Mouse (Mus musculus): ENCODE measurements around the gene Gstm6. TPM values are rescaled to one million over a fixed set of nuclear protein-coding genes. Genes with fewer than 3 reads are reported as not detected.
"Not testable (repeated sequence)": the region's sequence is repeated elsewhere in the genome, so short reads cannot be mapped to it uniquely, and the experiment has no call there.

Gstm6 gene
- polyA plus RNA-seq, 1 experiment from 2014 or later: 12.2 TPM

DNA sequence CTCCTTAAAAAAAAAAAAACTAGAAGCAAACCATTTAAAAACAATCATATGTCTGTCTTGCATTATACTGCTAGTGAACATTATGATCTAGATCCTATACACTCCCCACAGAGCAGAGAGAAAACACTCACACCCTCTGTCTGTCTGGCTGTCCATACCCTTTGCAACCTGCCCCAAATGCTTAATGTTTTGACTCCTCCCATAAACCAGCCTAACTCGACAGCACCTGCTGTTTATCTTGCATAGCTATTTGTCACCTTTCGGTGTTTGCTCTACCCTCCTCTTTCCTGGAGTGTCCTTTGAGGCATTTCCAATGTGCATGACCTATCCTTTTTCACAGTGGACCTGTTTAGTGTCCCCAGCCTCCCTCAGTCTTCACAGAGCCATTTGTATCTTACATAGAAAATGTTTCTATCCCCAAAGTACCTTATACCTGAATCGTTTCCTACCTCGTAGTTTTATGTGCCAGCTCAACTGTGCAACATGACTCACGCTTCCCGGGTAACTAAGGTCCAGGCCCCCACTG, 48.3 kb downstream of the Gstm6 start:
- ATAC-seq (replicated peaks; ENCODE audit: extremely low read depth, insufficient read depth, low FRiP score): 0 out of 2 replicates have a peak, but pooled peaks have one; percentile 12

GRCm38 (mm10) chr3:107889236-107889635, 54.3 kb downstream of the Gstm6 start:
- H3K27me3 ChIP-seq (ENCODE audit: control insufficient read depth, insufficient read depth, low read length); H3K9ac ChIP-seq (ENCODE audit: low read length); H3K36me3 ChIP-seq (ENCODE audit: control insufficient read depth, insufficient read depth); H3K4me3 ChIP-seq (ENCODE audit: low read length); H3K9me3 ChIP-seq (replicated peaks; ENCODE audit: control insufficient read depth, low read length); H3K4me1 ChIP-seq (ENCODE audit: control insufficient read depth, insufficient read depth, low read length); ATAC-seq (replicated peaks; ENCODE audit: extremely low read depth, insufficient read depth, low FRiP score); H3K4me2 ChIP-seq (ENCODE audit: low read depth, low read length); H3K27ac ChIP-seq (ENCODE audit: low read length): not testable (repeated sequence)
- 60% methylated on average over 2 of the region's 2 CpGs for WGBS

More for the DNA sequence above, 48.3 kb downstream of the Gstm6 start:
- WGBS: 10% methylated on average over 6 of the region's 6 CpGs
- Histone ChIP-seq H3K36me3 (ENCODE audit: control insufficient read depth, insufficient read depth) (no peaks in the 10 kb centered on the region), H3K9ac (ENCODE audit: low read length) (peak overlapping the region; percentile 90), H3K27me3 (ENCODE audit: control insufficient read depth, insufficient read depth, low read length) (no peaks in the 10 kb centered on the region), H3K9me3 (replicated peaks; ENCODE audit: control insufficient read depth, low read length) (no peaks in the 10 kb centered on the region), H3K4me3 (ENCODE audit: low read length) (peak overlapping the region; percentile 88), H3K27ac (ENCODE audit: low read length) (no peak overlapping the region; the same call in 1 of the 2 replicates), H3K4me2 (ENCODE audit: low read depth, low read length) (peak overlapping the region; percentile 93), H3K4me1 (ENCODE audit: control insufficient read depth, insufficient read depth, low read length) (peaks cover 9% of the 10 kb centered on the region)

Other genes starting within 250 kb of the Gstm6 start
- 51.9 and 53.2 TPM in 2 replicates for gene Ahcyl1, start 247.2 kb downstream of the Gstm6 start, polyA plus RNA-seq (2015; fragmentation: Nextera tagmentation; extraction: Ambion mirVana)
- gene Csf1, start 183.3 kb downstream of the Gstm6 start, polyA plus RNA-seq (2015; fragmentation: Nextera tagmentation; extraction: Ambion mirVana): 8.8 and 10.2 TPM in 2 replicates
- gene Eps8l3, start 66.5 kb downstream of the Gstm6 start, polyA plus RNA-seq (2015; fragmentation: Nextera tagmentation; extraction: Ambion mirVana): 0.64 TPM in 1 of 2 replicates, not detected in the other
- 118 and 121 TPM in 2 replicates for gene Gstm5, start 47.9 kb downstream of the Gstm6 start, polyA plus RNA-seq (2015; fragmentation: Nextera tagmentation; extraction: Ambion mirVana)
- 26.8 and 28.1 TPM in 2 replicates for gene Gstm7, start 11.9 kb downstream of the Gstm6 start, polyA plus RNA-seq (2015; fragmentation: Nextera tagmentation; extraction: Ambion mirVana)
- 0.12 and 0.22 TPM in 2 replicates for gene Gstm3, start 25.5 kb upstream of the Gstm6 start, polyA plus RNA-seq (2015; fragmentation: Nextera tagmentation; extraction: Ambion mirVana)
- gene Gstm2, start 42.7 kb upstream of the Gstm6 start, polyA plus RNA-seq (2015; fragmentation: Nextera tagmentation; extraction: Ambion mirVana): 79.3 and 81.3 TPM in 2 replicates
- gene Gstm1, start 74.2 kb upstream of the Gstm6 start, polyA plus RNA-seq (2015; fragmentation: Nextera tagmentation; extraction: Ambion mirVana): 111 and 113 TPM in 2 replicates
- 16.6 and 17.6 TPM in 2 replicates for gene Gstm4, start 101.1 kb upstream of the Gstm6 start, polyA plus RNA-seq (2015; fragmentation: Nextera tagmentation; extraction: Ambion mirVana)
- 27.1 and 29.2 TPM in 2 replicates for gene Ampd2, start 142.9 kb upstream of the Gstm6 start, polyA plus RNA-seq (2015; fragmentation: Nextera tagmentation; extraction: Ambion mirVana)
- gene Gnat2, start 149.0 kb upstream of the Gstm6 start, polyA plus RNA-seq (2015; fragmentation: Nextera tagmentation; extraction: Ambion mirVana): 0.71 and 0.79 TPM in 2 replicates
- gene Gnai3, start 202.4 kb upstream of the Gstm6 start, polyA plus RNA-seq (2015; fragmentation: Nextera tagmentation; extraction: Ambion mirVana): 77.0 and 85.5 TPM in 2 replicates
- gene Gpr61, start 211.1 kb upstream of the Gstm6 start, polyA plus RNA-seq (2015; fragmentation: Nextera tagmentation; extraction: Ambion mirVana): 0.05 and 0.12 TPM in 2 replicates
- gene Amigo1, start 242.6 kb upstream of the Gstm6 start, polyA plus RNA-seq (2015; fragmentation: Nextera tagmentation; extraction: Ambion mirVana): 2.5 and 3.5 TPM in 2 replicates

Measured in heart, embryonic 16.5 days (tissue).